In genomic region chr6:29193961-29194750, GRCm38 (mm10) we compare ENCODE assay signal across 10 mouse cellular contexts. TPM values are rescaled to one million over a fixed set of nuclear protein-coding genes. Genes with fewer than 3 reads are reported as not detected.
DNase-seq lines count a peak whose midpoint lies in the region; ATAC-seq and TF ChIP-seq lines count a peak whose summit lies in the region.
"Had no signal": no experiment of that assay in that cellular context is flagged by ENCODE, and none has a peak within 500 bp of the region (broad histone marks: within the 10 kb centered on the region; RNA-seq: fewer than 3 reads in every experiment).

No protein-coding gene starts in this region.

- DNase-seq in liver, embryonic 11.5 days (ENCODE audit: low spot score), result peak; percentile 29
- DNase-seq in liver (no peak), R1 (ENCODE audit: low read depth, low spot score) (peak; percentile 64)
- peak; percentile 13 for DNase-seq in liver, postnatal 0 days
- no peak for DNase-seq in cerebellum, adult 18-20 months
- DNase-seq in B cell, adult 2 months, result no peak
- DNase-seq: cerebellum, postnatal 25 days had no signal

- H3K9me3 ChIP-seq in liver, embryonic 11.5 days (ENCODE audit: control insufficient read depth, low read length), result no peaks in the 10 kb centered on the region
- H3K9me3 ChIP-seq in heart, embryonic 11.5 days (replicated peaks; ENCODE audit: control insufficient read depth, low read length), result no peaks in the 10 kb centered on the region
- no peaks in the 10 kb centered on the region for H3K9me3 ChIP-seq in liver, postnatal 0 days (ENCODE audit: low read length)
- no peaks in the 10 kb centered on the region for H3K9me3 ChIP-seq in forebrain, embryonic 16.5 days (ENCODE audit: control insufficient read depth, low read length)

- H3K36me3 ChIP-seq in liver, embryonic 11.5 days (ENCODE audit: control insufficient read depth, insufficient read depth, low read length), result no peaks in the 10 kb centered on the region
- no peaks in the 10 kb centered on the region for H3K36me3 ChIP-seq in heart, embryonic 11.5 days (ENCODE audit: control insufficient read depth, insufficient read depth, low read length)
- H3K36me3 ChIP-seq in liver, postnatal 0 days (replicated peaks; ENCODE audit: insufficient read depth, low read length), result no peaks in the 10 kb centered on the region
- no peaks in the 10 kb centered on the region for H3K36me3 ChIP-seq in forebrain, embryonic 16.5 days (ENCODE audit: control insufficient read depth, insufficient read depth)

- H3K27me3 ChIP-seq in liver, embryonic 11.5 days (replicated peaks; ENCODE audit: control insufficient read depth, insufficient read depth, low read length), result peaks cover 37% of the 10 kb centered on the region
- peaks cover 9% of the 10 kb centered on the region for H3K27me3 ChIP-seq in heart, embryonic 11.5 days (ENCODE audit: control insufficient read depth, insufficient read depth, low read length)
- H3K27me3 ChIP-seq in liver, postnatal 0 days (ENCODE audit: insufficient read depth, low read length), result no peaks in the 10 kb centered on the region; the same call in 1 of the 2 replicates
- no peaks in the 10 kb centered on the region for H3K27me3 ChIP-seq in forebrain, embryonic 16.5 days (replicated peaks; ENCODE audit: control insufficient read depth, insufficient read depth, low read length)
- H3K27me3 ChIP-seq: Patski had no signal

- no peak overlapping the region for H3K9ac ChIP-seq in liver, embryonic 11.5 days (ENCODE audit: low read depth, low read length)
- H3K9ac ChIP-seq in heart, embryonic 11.5 days (ENCODE audit: low read depth, low read length), result no peak overlapping the region
- no peak overlapping the region for H3K9ac ChIP-seq in liver, postnatal 0 days (replicated peaks)
- no peak overlapping the region for H3K9ac ChIP-seq in forebrain, embryonic 16.5 days (replicated peaks; ENCODE audit: low read depth, low read length)

- 0 out of 2 replicates have a peak, but pooled peaks have one; percentile 40 for ATAC-seq in liver, embryonic 11.5 days (replicated peaks; ENCODE audit: low FRiP score)
- no peak; the same call in 1 of the 2 replicates for ATAC-seq in heart, embryonic 11.5 days (replicated peaks; ENCODE audit: insufficient number of reproducible peaks, low FRiP score, low TSS enrichment)
- ATAC-seq in liver, postnatal 0 days, result no peak
- no peak for ATAC-seq in forebrain, embryonic 16.5 days
- ATAC-seq: Patski had no signal

- H3K27ac ChIP-seq in liver, embryonic 11.5 days (ENCODE audit: low read depth, low read length), result no peak overlapping the region
- H3K27ac ChIP-seq in heart, embryonic 11.5 days (ENCODE audit: low read depth, low read length), result peak overlapping the region; percentile 60; the same call in 1 of the 2 replicates
- H3K27ac ChIP-seq in liver, postnatal 0 days (ENCODE audit: low read depth), result no peak overlapping the region
- no peak overlapping the region for H3K27ac ChIP-seq in forebrain, embryonic 16.5 days (ENCODE audit: low read length)

- TF ChIP-seq CTCF in liver, postnatal 0 days (IDR thresholded peaks at IDR 0.05; ENCODE audit: low read depth), result no peak

- no peak overlapping the region for H3K4me3 ChIP-seq in liver, embryonic 11.5 days (ENCODE audit: low read depth, low read length)
- H3K4me3 ChIP-seq in heart, embryonic 11.5 days (ENCODE audit: low read depth, low read length), result no peak overlapping the region
- H3K4me3 ChIP-seq in liver, postnatal 0 days (ENCODE audit: low read depth, low read length), result no peak overlapping the region
- H3K4me3 ChIP-seq in forebrain, embryonic 16.5 days (replicated peaks; ENCODE audit: low read length), result no peak overlapping the region

- TF ChIP-seq EP300 in liver, postnatal 0 days (IDR thresholded peaks at IDR 0.05; ENCODE audit: low read depth), result no peak

- H3K4me1 ChIP-seq in liver, embryonic 11.5 days (replicated peaks; ENCODE audit: control insufficient read depth, insufficient read depth, low read length), result peaks cover 10% of the 10 kb centered on the region
- H3K4me1 ChIP-seq in heart, embryonic 11.5 days (ENCODE audit: control insufficient read depth, insufficient read depth, low read length), result peaks cover 5% of the 10 kb centered on the region; the same call in 1 of the 2 replicates
- H3K4me1 ChIP-seq in liver, postnatal 0 days (ENCODE audit: insufficient read depth), result peaks cover 4% of the 10 kb centered on the region; the same call in 1 of the 2 replicates
- peaks cover 10% of the 10 kb centered on the region for H3K4me1 ChIP-seq in forebrain, embryonic 16.5 days (replicated peaks; ENCODE audit: control insufficient read depth, insufficient read depth, low read length)

- H3K4me2 ChIP-seq in liver, embryonic 11.5 days, result 0 out of 2 replicates have a peak overlapping the region, but pooled peaks have one; percentile 16
- peak overlapping the region; percentile 20 for H3K4me2 ChIP-seq in heart, embryonic 11.5 days
- H3K4me2 ChIP-seq in liver, postnatal 0 days (ENCODE audit: low read depth, low read length), result no peak overlapping the region
- no peak overlapping the region for H3K4me2 ChIP-seq in forebrain, embryonic 16.5 days (ENCODE audit: low read length)

- 32% methylated on average over 15 of the region's 15 CpGs for WGBS in liver, embryonic 11.5 days
- 39% methylated on average over 15 of the region's 15 CpGs for WGBS in heart, embryonic 11.5 days (ENCODE audit: insufficient replicate concordance)
- WGBS in liver, postnatal 0 days (ENCODE audit: insufficient replicate concordance), result 41% methylated on average over 15 of the region's 15 CpGs
- WGBS in forebrain, embryonic 16.5 days, result 76% methylated on average over 15 of the region's 15 CpGs

RNA-seq across cellular contexts. Expression of gene Prrt4, which starts 14.8 kb away (rescaled TPM):
- polyA plus RNA-seq in liver, embryonic 11.5 days (2014; fragmentation: Nextera tagmentation; extraction: Ambion mirVana), result 0.34 and 0.55 TPM in 2 replicates
- 1.6 and 1.8 TPM in 2 replicates for polyA plus RNA-seq in heart, embryonic 11.5 days (2014; fragmentation: Nextera tagmentation; extraction: Ambion mirVana)
- not detected in 2 replicates for polyA plus RNA-seq in liver, postnatal 0 days (2015; fragmentation: Nextera tagmentation; extraction: Ambion mirVana)
- polyA plus RNA-seq in forebrain, embryonic 16.5 days (2015; fragmentation: Nextera tagmentation; extraction: Ambion mirVana), result 4.6 and 6.1 TPM in 2 replicates

RNA-seq across cellular contexts. Expression of gene Impdh1, which starts 22.0 kb away (rescaled TPM):
- polyA plus RNA-seq in liver, embryonic 11.5 days (2014; fragmentation: Nextera tagmentation; extraction: Ambion mirVana), result 26.5 and 26.7 TPM in 2 replicates
- 34.3 and 40.4 TPM in 2 replicates for polyA plus RNA-seq in heart, embryonic 11.5 days (2014; fragmentation: Nextera tagmentation; extraction: Ambion mirVana)
- 7.3 and 7.7 TPM in 2 replicates for polyA plus RNA-seq in liver, postnatal 0 days (2015; fragmentation: Nextera tagmentation; extraction: Ambion mirVana)
- polyA plus RNA-seq in forebrain, embryonic 16.5 days (2015; fragmentation: Nextera tagmentation; extraction: Ambion mirVana), result 63.3 and 74.5 TPM in 2 replicates

RNA-seq across cellular contexts. Expression of gene Rbm28, which starts 29.4 kb away (rescaled TPM):
- 48.4 and 54.6 TPM in 2 replicates for polyA plus RNA-seq in liver, embryonic 11.5 days (2014; fragmentation: Nextera tagmentation; extraction: Ambion mirVana)
- 39.9 and 43.0 TPM in 2 replicates for polyA plus RNA-seq in heart, embryonic 11.5 days (2014; fragmentation: Nextera tagmentation; extraction: Ambion mirVana)
- polyA plus RNA-seq in liver, postnatal 0 days (2015; fragmentation: Nextera tagmentation; extraction: Ambion mirVana), result 6.6 and 8.2 TPM in 2 replicates
- 40.0 and 49.6 TPM in 2 replicates for polyA plus RNA-seq in forebrain, embryonic 16.5 days (2015; fragmentation: Nextera tagmentation; extraction: Ambion mirVana)

Comparison
In these comparisons a context has a peak if more than half of its experiments do, and no peak if none do; other contexts are left out.
1. DNase-seq: peak in liver, embryonic 11.5 days (single experiment), R1 (single experiment) and liver, postnatal 0 days (single experiment); none in liver (single experiment), cerebellum, adult 18-20 months (0 of 2) and B cell, adult 2 months (0 of 2).
2. H3K4me2 ChIP-seq: peak in liver, embryonic 11.5 days (single experiment) and heart, embryonic 11.5 days (single experiment); none in liver, postnatal 0 days (single experiment) and forebrain, embryonic 16.5 days (single experiment).